ENCODE assay signal across 12 mouse cellular contexts in genomic region chr14:32437352-32437793, GRCm38 (mm10). TPM values are rescaled to one million over a fixed set of nuclear protein-coding genes. Genes with fewer than 3 reads are reported as not detected.
DNase-seq lines count a peak whose midpoint lies in the region; ATAC-seq and TF ChIP-seq lines count a peak whose summit lies in the region.
"Had no signal": no experiment of that assay in that cellular context is flagged by ENCODE, and none has a peak within 500 bp of the region (broad histone marks: within the 10 kb centered on the region; RNA-seq: fewer than 3 reads in every experiment).

No protein-coding gene starts in this region.

- H3K9ac ChIP-seq in heart, postnatal 0 days (replicated peaks; ENCODE audit: low read depth, low read length): no peak overlapping the region
- no peak overlapping the region for H3K9ac ChIP-seq in CH12.LX (ENCODE audit: insufficient read depth, low read depth)
- H3K9ac ChIP-seq: limb, embryonic 15.5 days had no signal

- H3K36me3 ChIP-seq in heart, postnatal 0 days (replicated peaks; ENCODE audit: control insufficient read depth, insufficient read depth, low read length): no peaks in the 10 kb centered on the region
- no peaks in the 10 kb centered on the region for H3K36me3 ChIP-seq in CH12.LX (replicated peaks in 1 of 2; ENCODE audit: control insufficient read depth in 1 of 2, insufficient read depth in 1 of 2, low read length in 1 of 2)
- H3K36me3 ChIP-seq in kidney, adult 2 months (ENCODE audit: control insufficient read depth, insufficient read depth, low read length): no peaks in the 10 kb centered on the region
- H3K36me3 ChIP-seq: limb, embryonic 15.5 days had no signal

- no peaks in the 10 kb centered on the region for H3K79me2 ChIP-seq in CH12.LX (replicated peaks; ENCODE audit: control insufficient read depth, extremely low read depth, insufficient read depth, poor library complexity, severe bottlenecking)

- WGBS in heart, postnatal 0 days: 37% methylated on average over 5 of the region's 5 CpGs
- 44% methylated on average over 5 of the region's 5 CpGs for WGBS in kidney, adult 2 months

- H3K9me3 ChIP-seq in heart, postnatal 0 days (replicated peaks; ENCODE audit: control insufficient read depth, low read length): 0 out of 2 replicates have a peak, but pooled peaks cover 5% of the 10 kb centered on the region
- peaks cover 4% of the 10 kb centered on the region for H3K9me3 ChIP-seq in CH12.LX (replicated peaks; ENCODE audit: low read length)
- H3K9me3 ChIP-seq: limb, embryonic 15.5 days; megakaryocyte, embryonic 14.5 days had no signal

- TF ChIP-seq EP300 in heart, postnatal 0 days (IDR thresholded peaks at IDR 0.05; ENCODE audit: low read depth): no peak
- no peak for TF ChIP-seq EP300 in CH12.LX (IDR thresholded peaks at IDR 0.05; ENCODE audit: low read length)

- H3K4me2 ChIP-seq in heart, postnatal 0 days (ENCODE audit: low read depth, low read length): no peak overlapping the region
- H3K4me2 ChIP-seq in CH12.LX (ENCODE audit: insufficient read depth, low read depth, poor library complexity, severe bottlenecking): no peak overlapping the region
- H3K4me2 ChIP-seq: limb, embryonic 15.5 days had no signal

- DNase-seq in heart, postnatal 0 days (ENCODE audit: low spot score): no peak
- no peak for DNase-seq in heart, adult 8-10 months (ENCODE audit: low spot score)
- no peak for DNase-seq in CH12.LX (ENCODE audit: extremely low read depth)
- DNase-seq in embryo, embryonic 10.5 days (ENCODE audit: low spot score): peak; percentile 68
- peak; percentile 51 for DNase-seq in mesoderm, embryonic 11.5 days (ENCODE audit: low read depth, low spot score)
- no peak for DNase-seq in kidney, adult 11 months
- DNase-seq in kidney, adult 2 months: no peak
- DNase-seq in gastrocnemius, postnatal 14 days: no peak
- DNase-seq: cerebellum, adult 11-12 months; kidney, postnatal 25 days had no signal

- no peaks in the 10 kb centered on the region for H3K4me1 ChIP-seq in heart, postnatal 0 days (ENCODE audit: control insufficient read depth, insufficient read depth)
- no peaks in the 10 kb centered on the region for H3K4me1 ChIP-seq in CH12.LX (ENCODE audit: control insufficient read depth in 1 of 2, insufficient read depth in 2 of 2)
- no peaks in the 10 kb centered on the region for H3K4me1 ChIP-seq in kidney, adult 2 months (ENCODE audit: control insufficient read depth, insufficient read depth, low read length)
- H3K4me1 ChIP-seq: limb, embryonic 15.5 days; megakaryocyte, embryonic 14.5 days had no signal

- no peak for TF ChIP-seq RAD21 in CH12.LX (IDR thresholded peaks at IDR 0.05; ENCODE audit: low read depth, low read length)

- intact Hi-C loops in gastrocnemius, postnatal 14 days (cut with DNase I; ENCODE audit: low total_unique reads): no loop called here

- dilution Hi-C loops in CH12.LX (cut with MboI; ENCODE audit: extremely low pct_ligation_motif_present, extremely low pct_unique_long_range_greater_than_20kb, low sequenced_read_pairs): no loop called here

- in situ Hi-C loops in CH12.LX (cut with MboI; ENCODE audit: low pct_ligation_motif_present, low pct_unique_long_range_greater_than_20kb, low sequenced_read_pairs): no loop called here

- TF ChIP-seq CTCF in heart, postnatal 0 days (IDR thresholded peaks at IDR 0.05; ENCODE audit: low read depth): peak; percentile 19; the same call in 1 of the 2 replicates
- peak; percentile 9 to 25; a peak in 1 of 4 replicates for TF ChIP-seq CTCF in CH12.LX (conservative IDR thresholded peaks at IDR 0.05 in 1 of 2, IDR thresholded peaks at IDR 0.05 in 1 of 2; ENCODE audit: low read depth in 2 of 2, low read length in 2 of 2)
- no peak; the same call in 1 of the 2 replicates for TF ChIP-seq CTCF in kidney, adult 2 months (conservative IDR thresholded peaks at IDR 0.05; ENCODE audit: insufficient read depth, insufficient read length, low read depth, low read length)

- ATAC-seq in heart, postnatal 0 days (ENCODE audit: insufficient read depth, low read depth): no peak

- no peak overlapping the region for H3K27ac ChIP-seq in heart, postnatal 0 days (ENCODE audit: low read depth)
- H3K27ac ChIP-seq in CH12.LX (ENCODE audit: insufficient read depth, low read depth): no peak overlapping the region
- no peak overlapping the region for H3K27ac ChIP-seq in kidney, adult 2 months (ENCODE audit: insufficient read depth, low read depth, low read length)
- H3K27ac ChIP-seq: limb, embryonic 15.5 days had no signal

- no peak overlapping the region for H3K4me3 ChIP-seq in heart, postnatal 0 days (ENCODE audit: low read depth, low read length)
- no peak overlapping the region for H3K4me3 ChIP-seq in CH12.LX (replicated peaks in 1 of 3; ENCODE audit: low read depth in 2 of 3, low read length in 2 of 3, poor library complexity in 1 of 3)
- no peak overlapping the region for H3K4me3 ChIP-seq in kidney, adult 2 months (ENCODE audit: insufficient read depth, low read depth, low read length)
- H3K4me3 ChIP-seq: limb, embryonic 15.5 days; megakaryocyte, embryonic 14.5 days had no signal

- H3K27me3 ChIP-seq in heart, postnatal 0 days (ENCODE audit: control insufficient read depth, insufficient read depth, low read length): 0 out of 2 replicates have a peak, but pooled peaks cover 4% of the 10 kb centered on the region
- H3K27me3 ChIP-seq in CH12.LX (replicated peaks): no peaks in the 10 kb centered on the region
- H3K27me3 ChIP-seq in kidney, adult 2 months (replicated peaks; ENCODE audit: control insufficient read depth, insufficient read depth, low read length): no peaks in the 10 kb centered on the region
- H3K27me3 ChIP-seq: limb, embryonic 15.5 days had no signal

- no peak for TF ChIP-seq POLR2A in CH12.LX (IDR thresholded peaks at IDR 0.05; ENCODE audit: low read depth, low read length)
- TF ChIP-seq POLR2A in kidney, adult 2 months (IDR thresholded peaks at IDR 0.05; ENCODE audit: low read depth, low read length): no peak

TF ChIP-seq in CH12.LX, 34 proteins besides CTCF, POLR2A, EP300 and RAD21:
- TF ChIP-seq USF2 (conservative IDR thresholded peaks at IDR 0.05; ENCODE audit: low read depth, low read length) (no peak), GABPA (IDR thresholded peaks at IDR 0.05; ENCODE audit: insufficient replicate concordance, low read depth, low read length) (no peak), ZKSCAN1 (IDR thresholded peaks at IDR 0.05; ENCODE audit: borderline replicate concordance, low read depth, low read length) (no peak)

RNA-seq across cellular contexts. Expression of gene Slc18a3, which starts 27.3 kb away (rescaled TPM):
- 0.08 and 0.15 TPM in 2 replicates for total RNA-seq in heart, postnatal 0 days (2014; rRNA removed; ENCODE audit: low replicate concordance)
- polyA plus RNA-seq in heart, postnatal 0 days (2015; fragmentation: Nextera tagmentation; extraction: Ambion mirVana): 0.21 TPM in 1 of 2 replicates, not detected in the other
- under 1 TPM in 1 of 4 experiments, not detected in 3; 0.19 TPM for total RNA-seq in heart, adult 8-10 months (2022)
- not detected in 2 replicates for total RNA-seq in CH12.LX (2012; rRNA removed)
- total RNA-seq in CH12.LX (2014; rRNA removed): not detected in 2 replicates
- not detected in 2 replicates for polyA plus RNA-seq in CH12.LX (2012; ENCODE audit: insufficient read length, low read depth)
- not detected in 2 replicates for polyA plus RNA-seq in kidney, adult 2 months (2012; rRNA removed)
- total RNA-seq in gastrocnemius, postnatal 14 days (2021): not detected

RNA-seq across cellular contexts. Expression of gene Chat, which starts 28.4 kb away (rescaled TPM):
- not detected in 2 replicates for total RNA-seq in heart, postnatal 0 days (2014; rRNA removed; ENCODE audit: low replicate concordance)
- polyA plus RNA-seq in heart, postnatal 0 days (2015; fragmentation: Nextera tagmentation; extraction: Ambion mirVana): 0.10 TPM in 1 of 2 replicates, not detected in the other
- not detected for total RNA-seq in heart, adult 8-10 months (2022)
- total RNA-seq in CH12.LX (2012; rRNA removed) (not detected in 2 replicates), CH12.LX (2014; rRNA removed) (not detected in 2 replicates)
- polyA plus RNA-seq in CH12.LX (2012; ENCODE audit: insufficient read length, low read depth): not detected in 2 replicates
- not detected in 2 replicates for polyA plus RNA-seq in kidney, adult 2 months (2012; rRNA removed)
- total RNA-seq in gastrocnemius, postnatal 14 days (2021): not detected
- polyA plus RNA-seq: limb, embryonic 15.5 days had no signal

RNA-seq across cellular contexts. Expression of gene 1700024G13Rik, which starts 49.2 kb away (rescaled TPM):
- total RNA-seq in heart, postnatal 0 days (2014; rRNA removed; ENCODE audit: low replicate concordance): not detected in 2 replicates
- 0.27 TPM in 1 of 2 replicates, not detected in the other for polyA plus RNA-seq in heart, postnatal 0 days (2015; fragmentation: Nextera tagmentation; extraction: Ambion mirVana)
- total RNA-seq in heart, adult 8-10 months (2022): not detected
- total RNA-seq in CH12.LX (2012; rRNA removed) (not detected in 2 replicates), CH12.LX (2014; rRNA removed) (not detected in 2 replicates)
- not detected in 2 replicates for polyA plus RNA-seq in CH12.LX (2012; ENCODE audit: insufficient read length, low read depth)
- not detected in 2 replicates for polyA plus RNA-seq in kidney, adult 2 months (2012; rRNA removed)
- not detected for total RNA-seq in gastrocnemius, postnatal 14 days (2021)
- polyA plus RNA-seq: limb, embryonic 15.5 days had no signal

Comparison
In these comparisons a context has a peak if more than half of its experiments do, and no peak if none do; other contexts are left out.
1. DNase-seq: peak in embryo, embryonic 10.5 days (single experiment) and mesoderm, embryonic 11.5 days (single experiment); none in heart, postnatal 0 days (single experiment), heart, adult 8-10 months (single experiment), CH12.LX (single experiment), kidney, adult 11 months (single experiment), kidney, adult 2 months (single experiment) and gastrocnemius, postnatal 14 days (single experiment).